Mouse (Mus musculus): ENCODE measurements at regions not wholly inside any gene's neighbourhood (a gene's known extent, or its start where the extent isn't known, plus 50 kb on each side); places are given as distances from the start of the nearest gene placed in this dataset.

- 76% methylated on average over 5 of the region's 5 CpGs for WGBS (ENCODE audit: insufficient replicate concordance)
- no peak for ATAC-seq (ENCODE audit: low read depth)
- H3K27me3 ChIP-seq: no peaks in the 10 kb centered on the region
- H3K27ac ChIP-seq: no peak overlapping the region
- H3K4me3 ChIP-seq (replicated peaks): no peak overlapping the region
- H3K4me2 ChIP-seq: no peak overlapping the region
- no peaks in the 10 kb centered on the region for H3K36me3 ChIP-seq
- DNase-seq: no peak
- no peaks in the 10 kb centered on the region for H3K9me3 ChIP-seq (replicated peaks)
- H3K9ac ChIP-seq: no peak overlapping the region
- no peaks in the 10 kb centered on the region for H3K4me1 ChIP-seq (replicated peaks)
Observed at GRCm38 (mm10) chr5:72245382-72245781, 77.4 kb upstream of the Commd8 start.

DNA sequence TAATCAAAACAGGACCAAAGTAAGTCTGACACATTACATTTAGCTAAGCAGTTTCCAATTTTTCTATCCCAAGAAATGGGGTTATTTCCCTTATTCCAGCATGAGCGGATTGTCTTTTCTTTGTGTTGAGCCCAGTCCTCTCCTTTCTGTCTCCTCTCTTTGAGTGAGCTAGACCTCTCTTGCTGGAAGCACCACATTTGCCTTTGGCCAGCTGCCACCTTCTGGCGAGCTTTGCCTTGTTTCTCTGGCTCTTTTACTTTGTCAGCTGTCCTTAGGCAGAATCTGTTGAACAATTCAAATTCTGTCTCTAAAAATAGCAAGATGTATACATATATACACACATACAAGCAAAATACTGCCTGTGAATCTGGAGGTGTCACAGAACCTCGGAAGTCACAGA, 76.1 kb upstream of the Commd8 start:
- DNase-seq (no peak), ATAC-seq (ENCODE audit: low read depth) (no peak)
- Histone ChIP-seq H3K36me3 (no peaks in the 10 kb centered on the region), H3K27me3 (no peaks in the 10 kb centered on the region), H3K9ac (no peak overlapping the region), H3K4me1 (replicated peaks) (no peaks in the 10 kb centered on the region), H3K9me3 (replicated peaks) (no peaks in the 10 kb centered on the region), H3K4me3 (replicated peaks) (no peak overlapping the region), H3K27ac (no peak overlapping the region), H3K4me2 (no peak overlapping the region)
- WGBS (ENCODE audit: insufficient replicate concordance): 69% methylated on average over 3 of the region's 3 CpGs

DNA sequence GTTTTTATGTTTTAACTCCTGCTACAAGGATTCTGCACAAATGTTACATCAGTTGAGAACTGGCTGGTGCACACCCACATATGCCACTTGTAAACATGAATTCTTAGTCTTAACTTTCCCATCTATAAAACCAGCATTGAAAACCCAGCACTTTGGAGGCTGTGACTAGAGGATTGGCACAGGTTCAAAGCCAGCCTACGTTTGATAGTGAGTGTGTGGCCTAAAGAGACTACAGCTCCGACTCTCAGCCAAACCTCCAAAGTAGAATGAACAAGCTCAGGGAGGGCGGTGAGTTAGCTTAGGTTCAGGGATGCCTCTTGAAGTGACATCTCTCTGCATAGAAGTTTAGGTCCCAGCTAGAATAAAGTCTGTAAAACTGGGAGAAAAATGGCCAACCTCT, 75.0 kb upstream of the Commd8 start:
- Histone ChIP-seq H3K4me2 (no peak overlapping the region), H3K9me3 (replicated peaks) (no peaks in the 10 kb centered on the region), H3K27me3 (no peaks in the 10 kb centered on the region), H3K9ac (no peak overlapping the region), H3K36me3 (no peaks in the 10 kb centered on the region), H3K4me1 (replicated peaks) (no peaks in the 10 kb centered on the region), H3K4me3 (replicated peaks) (no peak overlapping the region), H3K27ac (no peak overlapping the region)
- ATAC-seq (ENCODE audit: low read depth) (no peak), DNase-seq (no peak)
- WGBS (ENCODE audit: insufficient replicate concordance): 75% methylated on average over 3 of the region's 3 CpGs

- ATAC-seq (ENCODE audit: low read depth): no peak
- DNase-seq: no peak
- WGBS (ENCODE audit: insufficient replicate concordance): 70% methylated on average over 3 of the region's 3 CpGs
- Histone ChIP-seq H3K4me3 (replicated peaks) (no peak overlapping the region), H3K36me3 (no peaks in the 10 kb centered on the region), H3K27me3 (no peaks in the 10 kb centered on the region), H3K27ac (no peak overlapping the region), H3K4me1 (replicated peaks) (no peaks in the 10 kb centered on the region), H3K9ac (no peak overlapping the region), H3K4me2 (no peak overlapping the region), H3K9me3 (replicated peaks) (no peaks in the 10 kb centered on the region)
Observed at GRCm38 (mm10) chr5:72241451-72241850, 73.5 kb upstream of the Commd8 start.

GRCm38 (mm10) chr5:72240271-72240670, 72.3 kb upstream of the Commd8 start:
- Histone ChIP-seq H3K27me3 (no peaks in the 10 kb centered on the region), H3K36me3 (no peaks in the 10 kb centered on the region; the same call in 1 of the 2 replicates), H3K9me3 (replicated peaks) (no peaks in the 10 kb centered on the region), H3K9ac (no peak overlapping the region), H3K4me3 (replicated peaks) (no peak overlapping the region), H3K4me2 (no peak overlapping the region), H3K4me1 (replicated peaks) (no peaks in the 10 kb centered on the region), H3K27ac (no peak overlapping the region)
- WGBS (ENCODE audit: insufficient replicate concordance): 80% methylated on average over 7 of the region's 7 CpGs
- no peak for ATAC-seq (ENCODE audit: low read depth)
- DNase-seq: no peak

DNA sequence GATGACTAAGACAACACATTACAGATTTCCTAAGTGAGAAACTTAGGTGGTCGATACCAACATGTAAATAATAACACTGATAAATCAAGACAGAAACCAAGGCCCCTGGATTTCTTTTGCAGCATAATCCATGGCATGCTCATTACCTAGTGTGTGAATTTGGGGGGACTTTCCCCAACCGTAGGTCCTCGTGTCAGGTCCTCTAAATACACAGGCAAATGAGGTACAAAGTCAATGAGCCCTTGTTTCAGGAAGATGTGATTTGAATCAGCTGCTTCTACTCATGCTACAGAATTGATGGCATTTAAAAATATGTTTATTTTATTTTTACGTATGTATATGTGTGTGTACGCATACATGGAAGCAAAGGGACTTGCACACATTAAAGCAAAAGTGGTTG, 59.0 kb upstream of the Commd8 start:
- H3K36me3 ChIP-seq: peaks cover 14% of the 10 kb centered on the region; the same call in 1 of the 2 replicates
- no peaks in the 10 kb centered on the region for H3K27me3 ChIP-seq
- no peaks in the 10 kb centered on the region for H3K9me3 ChIP-seq (replicated peaks)
- H3K27ac ChIP-seq: no peak overlapping the region
- H3K4me3 ChIP-seq (replicated peaks): no peak overlapping the region
- WGBS (ENCODE audit: insufficient replicate concordance): 79% methylated on average over 5 of the region's 5 CpGs
- no peak for ATAC-seq (ENCODE audit: low read depth)
- no peak overlapping the region for H3K9ac ChIP-seq
- peaks cover 22% of the 10 kb centered on the region for H3K4me1 ChIP-seq (replicated peaks)
- no peak overlapping the region for H3K4me2 ChIP-seq
- DNase-seq: no peak

- H3K4me3 ChIP-seq (replicated peaks): peak overlapping the region; percentile 39
- 42% methylated on average over 13 of the region's 13 CpGs for WGBS (ENCODE audit: insufficient replicate concordance)
- H3K9ac ChIP-seq: peak overlapping the region; percentile 59
- peak overlapping the region; percentile 88 for H3K27ac ChIP-seq
- H3K4me2 ChIP-seq: peak overlapping the region; percentile 67
- no peaks in the 10 kb centered on the region for H3K27me3 ChIP-seq
- peak; percentile 90 for ATAC-seq (ENCODE audit: low read depth)
- H3K4me1 ChIP-seq (replicated peaks): peaks cover 22% of the 10 kb centered on the region
- H3K36me3 ChIP-seq: peaks cover 11% of the 10 kb centered on the region; the same call in 1 of the 2 replicates
- H3K9me3 ChIP-seq (replicated peaks): no peaks in the 10 kb centered on the region
- peak; percentile 34 for DNase-seq
Observed at GRCm38 (mm10) chr5:72225576-72226298, 57.7 kb upstream of the Commd8 start.

DNA sequence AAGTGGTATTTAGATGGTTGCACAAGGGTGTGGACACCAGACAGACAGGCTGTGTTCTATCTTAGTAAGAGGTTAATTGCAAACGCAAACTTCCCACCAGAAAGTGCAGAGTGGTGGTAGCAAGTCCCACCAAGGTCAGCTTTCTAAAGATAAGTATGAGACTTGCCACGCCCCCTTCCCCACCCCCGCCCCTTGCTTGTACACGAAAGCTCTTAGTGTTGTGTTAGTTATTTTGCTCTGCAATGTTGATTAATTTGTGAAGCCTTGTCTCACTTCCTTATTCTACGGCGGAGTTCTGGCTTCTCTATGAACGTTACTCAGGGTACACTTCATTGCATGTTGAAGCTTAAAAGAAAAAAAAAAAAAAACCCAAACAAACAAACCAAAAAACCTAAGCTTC, 57.1 kb upstream of the Commd8 start:
- no peaks in the 10 kb centered on the region for H3K9me3 ChIP-seq (replicated peaks)
- DNase-seq (no peak), ATAC-seq (ENCODE audit: low read depth) (peak; percentile 70)
- H3K4me3 ChIP-seq (replicated peaks): peak overlapping the region; percentile 39
- no peaks in the 10 kb centered on the region for H3K27me3 ChIP-seq
- WGBS (ENCODE audit: insufficient replicate concordance): 5% methylated on average over 7 of the region's 7 CpGs
- peaks cover 24% of the 10 kb centered on the region for H3K4me1 ChIP-seq (replicated peaks)
- peak overlapping the region; percentile 88 for H3K27ac ChIP-seq
- H3K36me3 ChIP-seq: peaks cover 9% of the 10 kb centered on the region; the same call in 1 of the 2 replicates
- H3K4me2 ChIP-seq: peak overlapping the region; percentile 67
- H3K9ac ChIP-seq: peak overlapping the region; percentile 59

DNA sequence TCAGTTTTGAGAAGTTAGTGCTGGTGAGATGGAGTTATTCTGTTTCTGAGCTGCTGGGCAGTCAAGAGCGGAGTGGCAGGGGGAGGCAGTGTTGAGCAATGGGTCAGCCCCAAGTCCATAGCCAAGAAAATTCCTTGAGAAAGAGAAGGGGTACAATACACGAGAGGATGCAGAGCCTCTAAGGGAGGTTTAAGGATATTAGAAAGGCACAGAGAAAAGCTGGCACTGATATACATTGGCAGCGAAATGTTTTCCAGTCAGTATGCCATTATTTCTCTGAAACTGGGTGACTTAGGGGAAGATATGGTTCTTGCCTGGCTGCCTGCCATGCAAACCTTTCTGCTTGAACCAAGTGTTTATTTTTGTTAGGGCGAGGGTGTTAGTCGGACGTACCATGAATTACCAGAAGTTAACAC, 56.6 kb upstream of the Commd8 start:
- 23% methylated on average over 6 of the region's 6 CpGs for WGBS (ENCODE audit: insufficient replicate concordance)
- Histone ChIP-seq H3K4me2 (peak overlapping the region; percentile 67), H3K4me1 (replicated peaks) (peaks cover 29% of the 10 kb centered on the region), H3K36me3 (peaks cover 9% of the 10 kb centered on the region; the same call in 1 of the 2 replicates), H3K9me3 (replicated peaks) (no peaks in the 10 kb centered on the region), H3K27me3 (no peaks in the 10 kb centered on the region), H3K4me3 (replicated peaks) (peak overlapping the region; percentile 39), H3K9ac (no peak overlapping the region; the same call in 1 of the 2 replicates), H3K27ac (peak overlapping the region; percentile 88)
- DNase-seq (no peak), ATAC-seq (ENCODE audit: low read depth) (0 out of 2 replicates have a peak, but pooled peaks have one; percentile 25)

DNA sequence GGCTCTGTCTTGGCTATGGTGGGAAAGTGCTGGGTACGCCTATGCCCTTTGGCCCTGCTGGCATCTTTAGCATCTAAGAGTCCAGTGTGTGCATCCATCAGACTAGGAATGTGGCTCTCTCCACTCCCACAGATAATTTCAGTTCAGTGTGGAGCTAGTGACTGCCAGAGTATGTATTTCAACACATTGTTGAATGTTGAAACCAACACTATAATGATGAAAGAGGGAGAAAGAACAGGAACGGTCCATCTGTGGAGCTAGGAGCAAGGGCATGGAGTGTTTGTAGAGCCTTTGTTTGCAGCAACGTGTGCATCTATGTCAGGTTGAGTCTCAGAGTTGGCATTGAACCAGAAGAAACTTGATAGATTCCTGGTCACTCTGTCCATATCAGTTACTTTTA, 54.9 kb upstream of the Commd8 start:
- no peak overlapping the region for H3K4me2 ChIP-seq
- no peak overlapping the region for H3K4me3 ChIP-seq (replicated peaks)
- no peak overlapping the region for H3K9ac ChIP-seq
- 80% methylated on average over 3 of the region's 3 CpGs for WGBS (ENCODE audit: insufficient replicate concordance)
- no peaks in the 10 kb centered on the region for H3K27me3 ChIP-seq
- H3K36me3 ChIP-seq: no peaks in the 10 kb centered on the region
- no peak for DNase-seq
- no peaks in the 10 kb centered on the region for H3K9me3 ChIP-seq (replicated peaks)
- H3K27ac ChIP-seq: peak overlapping the region; percentile 10; the same call in 1 of the 2 replicates
- ATAC-seq (ENCODE audit: low read depth): no peak
- peaks cover 33% of the 10 kb centered on the region for H3K4me1 ChIP-seq (replicated peaks)

DNA sequence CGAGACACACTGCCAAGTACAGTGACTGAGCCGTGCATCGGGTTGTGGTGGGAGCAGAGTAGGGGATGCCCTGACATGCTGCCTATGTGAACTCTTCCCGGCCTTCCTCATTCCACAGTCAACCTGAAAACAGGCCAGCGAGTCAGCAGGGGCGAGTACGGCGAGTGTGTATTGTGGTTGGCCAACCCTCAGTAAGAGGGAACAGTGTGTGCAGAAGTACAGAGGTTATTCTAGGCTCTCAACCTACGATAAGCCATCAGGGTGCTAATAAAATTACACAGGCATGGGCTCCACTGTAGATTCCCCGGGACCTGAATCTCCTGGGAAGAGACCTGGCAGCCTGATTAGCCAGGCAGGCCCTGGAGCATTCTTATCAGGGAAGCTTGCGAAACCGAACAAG, 51.7 kb upstream of the Commd8 start:
- no peak overlapping the region for H3K4me2 ChIP-seq

GRCm38 (mm10) chr5:72219248-72219647, 51.3 kb upstream of the Commd8 start:
- Histone ChIP-seq H3K4me1 (replicated peaks) (peaks cover 12% of the 10 kb centered on the region), H3K27ac (no peak overlapping the region), H3K4me3 (replicated peaks) (no peak overlapping the region), H3K27me3 (no peaks in the 10 kb centered on the region), H3K36me3 (no peaks in the 10 kb centered on the region), H3K4me2 (no peak overlapping the region), H3K9ac (no peak overlapping the region), H3K9me3 (replicated peaks) (no peaks in the 10 kb centered on the region)
- no peak for ATAC-seq (ENCODE audit: low read depth)
- no peak for DNase-seq
- 85% methylated on average over 7 of the region's 7 CpGs for whole genome bisulfite sequencing (ENCODE audit: insufficient replicate concordance)

More for the DNA sequence above, 51.7 kb upstream of the Commd8 start:
- ATAC-seq (ENCODE audit: low read depth): peak; percentile 41; the same call in 1 of the 2 replicates
- Histone ChIP-seq H3K9ac (no peak overlapping the region), H3K36me3 (no peaks in the 10 kb centered on the region), H3K9me3 (replicated peaks) (no peaks in the 10 kb centered on the region), H3K4me3 (replicated peaks) (no peak overlapping the region), H3K4me1 (replicated peaks) (peaks cover 16% of the 10 kb centered on the region), H3K27me3 (no peaks in the 10 kb centered on the region), H3K27ac (no peak overlapping the region)
- no peak for DNase-seq
- WGBS (ENCODE audit: insufficient replicate concordance): 78% methylated on average over 12 of the region's 12 CpGs
